In genomic region chr7:97717326-97717725, GRCm38 (mm10) we compare ENCODE assay signal across 26 mouse cellular contexts.
"Had no signal": no experiment of that assay in that cellular context is flagged by ENCODE, and none has a peak within 500 bp of the region (broad histone marks: within the 10 kb centered on the region; RNA-seq: fewer than 3 reads in every experiment).

No protein-coding gene starts in this region.

- H3K27ac ChIP-seq: gastrocnemius, adult 2 months; heart, embryonic 10.5 days; heart, embryonic 15.5 days; hindbrain, embryonic 10.5 days; hindbrain, embryonic 12.5 days; hindbrain, embryonic 14.5 days; intestine, embryonic 15.5 days; left cerebral cortex, adult 2 months; limb, embryonic 10.5 days; limb, embryonic 12.5 days; liver, embryonic 13.5 days had no signal

- H3K27me3 ChIP-seq: heart, embryonic 12.5 days; heart, embryonic 15.5 days; hindbrain, embryonic 12.5 days; intestine, embryonic 15.5 days; limb, embryonic 12.5 days; liver, embryonic 13.5 days had no signal

- H3K9ac ChIP-seq: heart, embryonic 12.5 days; heart, embryonic 15.5 days; hindbrain, embryonic 12.5 days; hindbrain, embryonic 14.5 days; intestine, embryonic 15.5 days; limb, embryonic 12.5 days; liver, embryonic 13.5 days had no signal

- H3K4me2 ChIP-seq: heart, embryonic 12.5 days; heart, embryonic 15.5 days; hindbrain, embryonic 12.5 days; hindbrain, embryonic 14.5 days; intestine, embryonic 15.5 days; limb, embryonic 12.5 days; liver, embryonic 11.5 days; liver, embryonic 13.5 days had no signal

- ATAC-seq: hindbrain, embryonic 16.5 days; inflammation-experienced regulatory T-cells, adult 6 months; intestine, embryonic 15.5 days; intestine, postnatal 0 days had no signal

- DNase-seq: gastrocnemius, adult 2 months; gastrocnemius, postnatal 10 days; gastrocnemius, postnatal 25 days; heart, adult 18-20 months; heart, postnatal 4 days; kidney, adult 18-20 months; kidney, adult 8-10 months; kidney, postnatal 10 days; kidney, postnatal 25 days; kidney, postnatal 4 days; layer of hippocampus, adult 9-11 months; liver, embryonic 13.5 days had no signal

- H3K4me1 ChIP-seq: heart, embryonic 10.5 days; heart, embryonic 15.5 days; hindbrain, embryonic 10.5 days; hindbrain, embryonic 12.5 days; intestine, embryonic 15.5 days; limb, embryonic 10.5 days; limb, embryonic 12.5 days; liver, embryonic 13.5 days had no signal

- H3K9me3 ChIP-seq: heart, embryonic 15.5 days; hindbrain, embryonic 10.5 days; hindbrain, embryonic 12.5 days; intestine, embryonic 15.5 days; limb, embryonic 10.5 days; limb, embryonic 12.5 days; liver, embryonic 13.5 days had no signal

- H3K4me3 ChIP-seq: gastrocnemius, adult 2 months; heart, embryonic 10.5 days; heart, embryonic 12.5 days; heart, embryonic 15.5 days; hindbrain, embryonic 10.5 days; hindbrain, embryonic 12.5 days; intestine, embryonic 15.5 days; left cerebral cortex, adult 2 months; limb, embryonic 10.5 days; limb, embryonic 12.5 days; liver, embryonic 13.5 days had no signal
